Mouse (Mus musculus) heart, embryonic 14.5 days (tissue): ENCODE measurements around the gene Cldn12. TPM values are rescaled to one million over a fixed set of nuclear protein-coding genes. Genes with fewer than 3 reads are reported as not detected.
A peak's percentile ranks its signal among the peaks of the same experiment; 100 is the strongest.

Experiments used
- ATAC-seq: fragments of 200-750 bp; cut with Nextera tagmentation; 2 replicates; pipeline ENCODE4 v1.8.0; 2017; ENCODE audit warnings: low read depth, moderate TSS enrichment; ENCODE audit not compliant: insufficient number of reproducible peaks, insufficient read depth, low FRiP score
- H3K27ac ChIP-seq, 2 experiments: fragments of 200-500 bp in 1 of 2; fragments of 300-500 bp in 1 of 2; sonication (generic) in 1 of 2; replicated peaks in 1 of 2; 2 replicates each; pipeline ENCODE4 v1.5.1; 2012 to 2014; ENCODE audit warnings: low read depth in 2 of 2, low read length in 2 of 2, control low read depth in 1 of 2, mild to moderate bottlenecking in 1 of 2, mixed read lengths in 1 of 2; ENCODE audit not compliant: control insufficient read depth in 1 of 2, insufficient read depth in 1 of 2
- H3K27me3 ChIP-seq: fragments of 300-500 bp; sonication (generic); 2 replicates; pipeline ENCODE4 v1.6.1; 2014; ENCODE audit warnings: mild to moderate bottlenecking, low read length, control low read depth; ENCODE audit not compliant: control insufficient read depth, insufficient read depth
- H3K36me3 ChIP-seq: fragments of 300-500 bp; sonication (generic); 2 replicates; pipeline ENCODE4 v1.6.1; 2014; ENCODE audit warnings: mild to moderate bottlenecking, control low read depth, low read length, mixed read lengths; ENCODE audit not compliant: control insufficient read depth, insufficient read depth
- H3K4me1 ChIP-seq, 2 experiments: fragments of 200-500 bp in 1 of 2; fragments of 300-500 bp in 1 of 2; sonication (generic) in 1 of 2; 2 replicates each; pipeline ENCODE4 v1.6.1; 2012 to 2014; ENCODE audit warnings: low read length in 2 of 2, control low read depth in 1 of 2, mixed read lengths in 1 of 2; ENCODE audit not compliant: control insufficient read depth in 2 of 2, insufficient read depth in 2 of 2
- H3K4me2 ChIP-seq: fragments of 300-500 bp; sonication (generic); 2 replicates; pipeline ENCODE4 v1.6.1; 2014; ENCODE audit warnings: mild to moderate bottlenecking, low read length
- H3K4me3 ChIP-seq, 2 experiments: fragments of 200-500 bp in 1 of 2; fragments of 300-500 bp in 1 of 2; sonication (generic) in 1 of 2; 2 replicates each; pipeline ENCODE4 v1.5.1; 2012 to 2014; ENCODE audit warnings: low read length in 2 of 2, mild to moderate bottlenecking in 2 of 2, control low read depth in 1 of 2, low read depth in 1 of 2, moderate library complexity in 1 of 2; ENCODE audit not compliant: control insufficient read depth in 1 of 2, insufficient read depth in 1 of 2
- H3K9ac ChIP-seq: fragments of 300-500 bp; sonication (generic); 2 replicates; pipeline ENCODE4 v1.6.1; 2014; ENCODE audit warnings: mild to moderate bottlenecking, low read length
- H3K9me3 ChIP-seq: fragments of 300-500 bp; sonication (generic); 2 replicates; pipeline ENCODE4 v1.6.1; 2016; ENCODE audit warnings: low read length, control low read depth; ENCODE audit not compliant: control insufficient read depth
- WGBS: fragments of 180-500 bp; shearing (Covaris S2); extraction: QIAGEN DNeasy Blood & Tissue Kit; methylation state at CpG from one replicate; pipeline ENCODE4 v1.1.7; 2014; 5-methylcytosine and 5-hydroxymethylcytosine counted together
- polyA plus RNA-seq: library from polyadenylated mRNA; unstranded; fragments of >200 nt; fragmentation: Nextera tagmentation; extraction: Ambion mirVana; gene quantifications from 2 replicates; pipeline ENCODE4 v1.2.1, GENCODE M21; 2014

Gene Cldn12
- polyA plus RNA-seq, 1 experiment from 2014 or later = 14.1 TPM

GRCm38 (mm10) chr5:5539771-5540170 lies 25.0 kb upstream of the Cldn12 start:
- H3K27me3 ChIP-seq = no peaks in the 10 kb centered on the region
- H3K27ac ChIP-seq = no peak overlapping the region
- no peak for ATAC-seq
- peaks cover 58% of the 10 kb centered on the region for H3K36me3 ChIP-seq
- H3K4me3 ChIP-seq = no peak overlapping the region
- H3K9ac ChIP-seq = no peak overlapping the region
- 64% methylated on average over 3 of the region's 3 CpGs for WGBS
- H3K4me2 ChIP-seq = no peak overlapping the region
- no peaks in the 10 kb centered on the region for H3K9me3 ChIP-seq
- no peaks in the 10 kb centered on the region for H3K4me1 ChIP-seq

DNA sequence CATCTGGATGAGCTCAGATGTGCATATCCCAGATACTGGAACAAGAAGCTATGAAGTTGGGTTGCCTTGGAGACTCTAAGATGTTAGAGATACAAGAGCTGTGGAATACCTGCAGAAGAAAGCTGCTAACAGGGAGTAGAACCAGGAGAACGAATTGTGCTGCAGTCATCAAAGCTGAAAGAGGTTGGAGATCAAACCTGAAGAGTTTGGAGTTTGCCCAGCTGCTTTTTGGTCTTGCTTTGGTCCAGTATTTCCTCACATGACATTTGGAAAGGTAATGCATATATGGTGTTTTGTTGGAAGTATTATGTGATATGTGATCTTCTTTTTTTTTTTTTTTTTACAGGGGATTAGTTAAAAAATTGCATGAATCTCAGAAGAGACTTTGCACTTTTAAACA lies 21.4 kb upstream of the Cldn12 start:
- no peak overlapping the region for H3K27ac ChIP-seq

GRCm38 (mm10) chr5:5533656-5534420 lies 19.1 kb upstream of the Cldn12 start:
- Histone ChIP-seq H3K9ac (no peak overlapping the region), H3K27ac (no peak overlapping the region), H3K4me3 (no peak overlapping the region), H3K36me3 (peaks cover 9% of the 10 kb centered on the region), H3K9me3 (no peaks in the 10 kb centered on the region), H3K27me3 (no peaks in the 10 kb centered on the region), H3K4me1 (no peaks in the 10 kb centered on the region), H3K4me2 (no peak overlapping the region)
- no peak for ATAC-seq
- 92% methylated on average over 3 of the region's 3 CpGs for WGBS

More for the DNA sequence above, 21.4 kb upstream of the Cldn12 start:
- ATAC-seq = no peak
- 97% methylated on average over 1 of the region's 1 CpGs for WGBS
- Histone ChIP-seq H3K36me3 (peaks cover 22% of the 10 kb centered on the region), H3K4me3 (no peak overlapping the region), H3K4me2 (no peak overlapping the region), H3K4me1 (no peaks in the 10 kb centered on the region), H3K9ac (no peak overlapping the region), H3K27me3 (no peaks in the 10 kb centered on the region), H3K9me3 (no peaks in the 10 kb centered on the region)

- no peak for ATAC-seq
- H3K4me2 ChIP-seq = peak overlapping the region; percentile 76
- WGBS = 73% methylated on average over 5 of the region's 5 CpGs
Observed at GRCm38 (mm10) chr5:5515411-5515810, 653 bp upstream of the Cldn12 start.

GRCm38 (mm10) chr5:5511401-5511800 lies 3.4 kb downstream of the Cldn12 start:
- no peaks in the 10 kb centered on the region for H3K9me3 ChIP-seq
- H3K36me3 ChIP-seq = peaks cover 37% of the 10 kb centered on the region
- H3K27me3 ChIP-seq = no peaks in the 10 kb centered on the region
- H3K4me2 ChIP-seq = no peak overlapping the region
- no peak overlapping the region for H3K4me3 ChIP-seq
- no peak overlapping the region for H3K9ac ChIP-seq
- 84% methylated on average over 3 of the region's 3 CpGs for WGBS
- H3K27ac ChIP-seq = no peak overlapping the region
- no peak for ATAC-seq
- peaks cover 5 to 15% of the 10 kb centered on the region in 2 experiments for H3K4me1 ChIP-seq

More at GRCm38 (mm10) chr5:5515411-5515810, 653 bp upstream of the Cldn12 start:
- H3K4me1 ChIP-seq = peaks cover 3 to 11% of the 10 kb centered on the region in 2 experiments
- 0 out of 2 replicates have a peak overlapping the region, but pooled peaks have one; percentile 87 for H3K9ac ChIP-seq
- H3K36me3 ChIP-seq = peaks cover 14% of the 10 kb centered on the region; the same call in 1 of the 2 replicates
- H3K27me3 ChIP-seq = no peaks in the 10 kb centered on the region
- H3K27ac ChIP-seq = no peak overlapping the region
- no peak overlapping the region for H3K4me3 ChIP-seq
- no peaks in the 10 kb centered on the region for H3K9me3 ChIP-seq

DNA sequence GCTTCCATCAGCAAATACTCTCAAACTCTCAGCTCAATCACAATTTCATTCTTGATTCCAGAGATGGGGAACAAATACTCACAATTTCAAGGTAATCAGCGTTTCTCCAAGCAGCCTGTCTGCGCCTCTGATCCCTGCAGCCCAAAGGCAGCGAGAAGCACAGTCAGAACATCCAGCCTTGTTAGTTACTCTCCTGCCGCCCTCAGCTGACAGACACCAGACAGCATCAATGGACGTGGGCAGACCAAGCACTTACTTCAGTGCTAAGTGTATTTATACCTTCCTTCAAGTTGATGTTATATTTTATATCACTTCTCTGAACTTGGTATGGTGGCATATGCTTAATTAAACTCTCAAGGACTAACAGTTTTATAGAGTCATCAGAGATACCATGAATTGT lies 3.8 kb downstream of the Cldn12 start:
- Histone ChIP-seq H3K9ac (no peak overlapping the region), H3K9me3 (no peaks in the 10 kb centered on the region), H3K36me3 (peaks cover 41% of the 10 kb centered on the region), H3K27me3 (no peaks in the 10 kb centered on the region), H3K4me1 (peaks cover 5 to 15% of the 10 kb centered on the region in 2 experiments), H3K4me3 (no peak overlapping the region), H3K4me2 (peak overlapping the region; percentile 40; the same call in 1 of the 2 replicates), H3K27ac (peak overlapping the region; percentile 16 to 28; a peak in 2 of 4 replicates)
- 43% methylated on average over 5 of the region's 5 CpGs for WGBS
- ATAC-seq = no peak

DNA sequence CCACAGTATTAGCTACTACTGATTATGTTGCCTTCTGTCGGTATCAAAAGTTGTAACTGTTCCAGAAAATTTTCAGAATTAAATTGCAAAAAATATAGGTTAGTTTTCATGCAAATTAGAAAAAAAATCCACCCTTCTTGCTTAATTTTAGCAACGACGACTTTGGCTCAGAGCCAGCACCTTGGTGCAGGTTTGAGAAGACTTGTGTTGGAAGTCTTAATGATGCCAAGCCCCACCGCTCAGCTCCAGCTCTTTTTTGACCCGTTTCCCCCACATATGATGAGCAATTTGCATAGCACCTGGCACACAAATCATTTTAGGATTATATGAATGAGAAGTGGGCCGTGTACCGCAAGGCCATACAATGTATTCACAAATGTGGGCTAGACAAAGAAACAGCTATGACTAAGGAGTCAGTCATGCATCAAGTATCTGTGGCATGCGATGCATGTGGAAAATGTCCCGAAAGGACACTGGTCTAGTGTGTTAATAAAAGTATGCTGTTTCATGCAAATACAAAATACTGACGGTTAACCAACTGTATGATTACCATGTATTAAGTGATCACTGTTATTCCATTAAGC lies 4.4 kb downstream of the Cldn12 start:
- Histone ChIP-seq H3K4me1 (peaks cover 5 to 15% of the 10 kb centered on the region in 2 experiments), H3K4me2 (peak overlapping the region; percentile 40), H3K4me3 (no peak overlapping the region), H3K27ac (no peak overlapping the region), H3K36me3 (peaks cover 47% of the 10 kb centered on the region), H3K27me3 (no peaks in the 10 kb centered on the region), H3K9ac (no peak overlapping the region), H3K9me3 (no peaks in the 10 kb centered on the region)
- no peak for ATAC-seq
- 50% methylated on average over 10 of the region's 10 CpGs for WGBS
